Mouse (Mus musculus): Measurements from ENCODE around the gene Shisa3.

DNA sequence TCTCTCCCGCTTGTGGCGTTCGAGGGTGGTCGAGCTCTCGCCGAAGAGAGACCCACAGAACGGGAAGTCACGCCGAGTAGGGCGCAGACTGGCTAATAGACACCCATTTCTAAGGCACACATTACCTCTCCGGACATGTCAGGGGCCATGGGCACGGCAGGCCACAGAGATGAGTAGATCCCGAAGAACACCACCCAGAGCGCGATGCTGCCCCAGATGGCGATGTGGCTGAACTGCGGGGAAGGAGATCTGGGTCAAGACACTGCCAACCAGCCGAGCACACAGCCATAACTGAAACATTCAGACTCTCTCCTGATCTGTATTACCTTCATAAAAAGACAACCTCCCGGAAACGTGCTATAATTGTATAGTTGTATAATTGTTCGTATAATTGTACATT, 39.9 kb downstream of the Shisa3 start:
- TF ChIP-seq CTCF (IDR thresholded peaks at IDR 0.05; ENCODE audit: insufficient read depth, low read length) (peak; percentile 42), POLR2A (IDR thresholded peaks at IDR 0.05; ENCODE audit: borderline replicate concordance, extremely low read depth, low read depth, low read length) (no peak)
